Mouse (Mus musculus) thymus, postnatal 14 days (tissue): Measurements from ENCODE around the gene Olfr1115.
"Not testable (repeated sequence)": the region's sequence is repeated elsewhere in the genome, so short reads cannot be mapped to it uniquely, and the experiment has no call there.

Experiments
- DNase-seq: peaks from one replicate; pipeline ENCODE4 v3.0.0; 2021

Olfr1115 gene

DNA sequence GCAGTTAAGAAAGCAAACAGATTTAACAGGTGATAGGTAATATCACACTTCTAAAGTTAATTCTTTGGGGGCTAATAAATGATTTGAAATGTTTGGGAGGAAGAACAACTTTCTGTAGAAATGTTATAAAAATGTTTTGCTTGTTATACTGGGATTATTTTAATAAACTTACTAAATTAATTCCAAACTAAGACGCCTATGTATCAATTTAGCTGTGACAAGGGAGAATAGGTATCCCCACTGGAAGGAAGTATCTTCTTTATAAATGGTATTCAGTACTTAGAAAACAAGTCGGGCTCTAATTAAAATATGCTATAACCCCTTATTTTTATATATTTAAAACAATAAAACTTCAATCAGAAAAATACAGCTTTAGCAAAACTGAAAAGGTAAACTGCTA lies at the start of gene Olfr1115:
Gene Olfr1115, plus strand, starts transcription at position 301 of the 400 bp plus-strand sequence.
- DNase-seq = no peak

DNA sequence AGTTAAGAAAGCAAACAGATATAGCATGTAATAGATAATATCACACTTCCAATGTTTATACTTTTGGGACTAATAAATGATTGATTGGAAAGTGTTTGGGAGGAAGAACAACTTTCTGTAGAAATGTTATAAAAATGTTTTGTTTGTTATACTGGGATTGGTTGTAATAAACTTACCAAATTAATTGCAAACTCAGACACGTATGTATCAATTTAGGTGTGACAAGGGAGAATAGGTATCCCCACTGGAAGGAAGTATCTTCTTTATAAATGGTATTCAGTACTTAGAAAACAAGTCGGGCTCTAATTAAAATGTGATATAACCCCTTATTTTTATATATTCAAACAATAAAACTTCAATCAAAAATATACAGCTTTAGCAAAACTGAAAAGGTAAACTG lies 39.1 kb upstream of the Olfr1115 start, which contains the start of gene Olfr1113:
Gene Olfr1113, plus strand, starts transcription at position 301 of the 400 bp plus-strand sequence.
- DNase-seq = no peak

DNA sequence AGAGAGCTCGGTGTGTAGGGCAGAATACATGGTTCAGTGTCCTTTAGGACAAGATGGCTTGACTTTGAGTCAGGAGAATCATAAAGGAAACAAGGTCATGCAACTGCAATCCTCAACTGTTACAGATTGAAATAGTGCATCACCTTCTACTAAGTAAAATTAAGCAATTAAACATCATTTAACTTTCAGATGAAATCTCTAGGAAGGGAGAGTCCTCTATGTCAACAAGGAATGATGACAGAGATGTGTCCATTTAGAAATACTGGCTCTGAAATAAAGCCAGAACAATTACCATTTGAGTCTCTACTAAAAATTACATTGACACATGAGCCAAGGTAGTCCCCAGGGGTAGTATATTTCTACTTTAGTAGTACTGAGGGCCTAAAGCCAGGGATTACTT lies 19.4 kb downstream of the Olfr1115 start, which contains the start of gene Olfr1116:
Gene Olfr1116, plus strand, starts transcription at position 301 of the 400 bp plus-strand sequence.
- DNase-seq = no peak

DNA sequence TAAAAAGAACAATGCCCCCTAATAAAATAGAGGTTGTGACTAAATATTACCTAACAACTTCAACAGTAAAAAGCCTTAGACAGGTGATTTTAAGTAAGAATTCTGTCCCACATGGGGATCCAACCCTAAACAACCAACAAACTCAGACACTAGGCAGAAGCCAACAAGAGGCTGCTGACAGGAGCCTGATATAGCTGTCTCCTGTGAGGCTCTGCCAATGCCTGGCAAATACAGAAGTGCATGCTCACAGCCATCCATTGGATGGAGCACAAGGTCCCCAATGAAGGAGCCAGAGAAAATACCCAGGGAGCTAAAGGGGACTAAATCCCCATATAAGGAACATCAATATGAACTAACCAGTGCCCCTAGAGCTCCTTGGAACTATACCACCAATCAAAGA lies 46.2 kb downstream of the Olfr1115 start:
- not testable (repeated sequence) for DNase-seq
